Mouse (Mus musculus) 416B (cell line): ENCODE results near the gene Pcdh8.

Source experiments
- DNase-seq: peaks from one replicate; pipeline ENCODE4 v3.0.0; 2011; ENCODE audit warnings: low read depth

Pcdh8 gene

GRCm38 (mm10) chr14:79771094-79771535, at the start of gene Pcdh8:
Gene Pcdh8 (minus strand): TSS chr14:79771312.
- no peak for DNase-seq

GRCm38 (mm10) chr14:79814709-79815108, 43.6 kb upstream of the Pcdh8 start:
- DNase-seq, result no peak

- no peak for DNase-seq
Observed at GRCm38 (mm10) chr14:79814084-79814483, 43.0 kb upstream of the Pcdh8 start.

- DNase-seq, result no peak
Observed at GRCm38 (mm10) chr14:79793179-79793578, 22.1 kb upstream of the Pcdh8 start.

- no peak for DNase-seq
Observed at GRCm38 (mm10) chr14:79789535-79789934, 18.4 kb upstream of the Pcdh8 start.

GRCm38 (mm10) chr14:79788656-79789204, 17.6 kb upstream of the Pcdh8 start:
- no peak for DNase-seq

- DNase-seq, result no peak
Observed at GRCm38 (mm10) chr14:79787918-79788317, 16.8 kb upstream of the Pcdh8 start.

- no peak for DNase-seq
Observed at GRCm38 (mm10) chr14:79785400-79785799, 14.3 kb upstream of the Pcdh8 start.

GRCm38 (mm10) chr14:79780889-79781288, 9.8 kb upstream of the Pcdh8 start:
- no peak for DNase-seq

- DNase-seq, result no peak
Observed at GRCm38 (mm10) chr14:79780332-79780731, 9.2 kb upstream of the Pcdh8 start.

GRCm38 (mm10) chr14:79779841-79780240, 8.7 kb upstream of the Pcdh8 start:
- no peak for DNase-seq

- no peak for DNase-seq
Observed at GRCm38 (mm10) chr14:79773425-79774391, 2.6 kb upstream of the Pcdh8 start.

GRCm38 (mm10) chr14:79771802-79772511, 845 bp upstream of the Pcdh8 start:
- DNase-seq, result no peak

GRCm38 (mm10) chr14:79770306-79771093, 612 bp downstream of the Pcdh8 start:
- DNase-seq, result no peak

- no peak for DNase-seq
Observed at GRCm38 (mm10) chr14:79769618-79770017, 1.5 kb downstream of the Pcdh8 start.

- DNase-seq, result no peak
Observed at GRCm38 (mm10) chr14:79768996-79769395, 2.1 kb downstream of the Pcdh8 start.

- DNase-seq, result no peak
Observed at GRCm38 (mm10) chr14:79768076-79768830, 2.9 kb downstream of the Pcdh8 start.

- DNase-seq, result no peak
Observed at GRCm38 (mm10) chr14:79767601-79768000, 3.5 kb downstream of the Pcdh8 start.

- DNase-seq, result no peak
Observed at GRCm38 (mm10) chr14:79765196-79765765, 5.8 kb downstream of the Pcdh8 start.

- DNase-seq, result no peak
Observed at GRCm38 (mm10) chr14:79754601-79755222, 16.4 kb downstream of the Pcdh8 start.
